Mouse (Mus musculus) G1E-ER4 (cell line): ENCODE measurements around the gene Synj2. TPM values are rescaled to one million over a fixed set of nuclear protein-coding genes. Genes with fewer than 3 reads are reported as not detected.

Source experiments
- GATA1 ChIP-seq: IDR thresholded peaks from one replicate; pipeline ENCODE4 v1.8.0; 2012; ENCODE audit warnings: low read length, inconsistent platforms
- polyA plus RNA-seq: library from polyadenylated mRNA; stranded (reverse); fragments of >175 nt; gene quantifications from 2 replicates; pipeline ENCODE4 v1.2.3, GENCODE M21; 2012

Synj2 gene
- polyA plus RNA-seq, 1 experiment: not detected

DNA sequence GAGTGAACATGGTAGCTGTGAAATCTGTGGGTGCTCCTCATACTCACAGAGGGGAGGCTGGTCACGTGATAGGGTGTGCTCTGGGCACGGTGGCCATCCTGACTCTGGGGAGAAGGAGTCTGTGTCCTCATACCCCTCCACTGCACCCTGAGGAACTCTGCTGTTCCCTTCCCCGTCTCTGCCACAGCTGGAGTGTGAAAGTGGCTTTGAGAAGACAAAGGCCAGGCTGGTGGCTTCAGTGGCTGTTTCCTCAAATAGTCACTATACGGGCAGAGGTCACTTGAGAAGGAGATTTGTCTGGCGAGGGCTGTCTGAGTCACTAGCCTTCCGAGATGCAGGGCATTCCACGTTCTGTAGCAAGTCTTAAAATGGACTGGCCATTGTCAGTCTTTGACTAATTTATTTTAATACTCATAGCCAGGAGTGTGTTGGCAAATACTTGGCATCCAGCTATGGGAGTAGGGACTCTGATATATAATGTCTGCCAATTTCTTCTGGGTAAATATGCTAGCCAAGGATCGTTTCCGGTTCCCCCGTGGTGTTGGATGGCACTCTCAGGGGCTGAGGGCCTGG lies 37.5 kb downstream of the Synj2 start:
- no peak for TF ChIP-seq GATA1

DNA sequence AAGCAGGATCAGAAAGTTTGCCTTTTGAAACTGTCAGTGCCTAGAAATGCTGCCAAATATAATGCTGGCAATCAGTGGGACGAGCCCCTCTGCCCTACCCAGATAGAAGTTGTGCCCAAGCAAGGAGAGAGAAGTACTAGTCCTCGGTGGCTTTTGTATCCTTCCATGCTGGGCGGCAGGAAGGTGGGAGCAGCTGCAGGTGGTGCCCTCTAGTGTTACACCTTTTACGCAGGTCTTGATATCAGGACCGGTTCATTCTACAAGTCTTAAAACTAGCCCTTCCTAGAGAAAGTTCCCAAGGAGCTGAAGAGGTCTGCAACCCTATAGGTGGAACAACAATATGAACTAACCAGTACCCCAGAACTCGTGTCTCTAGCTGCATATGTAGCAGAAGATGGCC lies 39.8 kb downstream of the Synj2 start:
- TF ChIP-seq GATA1: no peak

DNA sequence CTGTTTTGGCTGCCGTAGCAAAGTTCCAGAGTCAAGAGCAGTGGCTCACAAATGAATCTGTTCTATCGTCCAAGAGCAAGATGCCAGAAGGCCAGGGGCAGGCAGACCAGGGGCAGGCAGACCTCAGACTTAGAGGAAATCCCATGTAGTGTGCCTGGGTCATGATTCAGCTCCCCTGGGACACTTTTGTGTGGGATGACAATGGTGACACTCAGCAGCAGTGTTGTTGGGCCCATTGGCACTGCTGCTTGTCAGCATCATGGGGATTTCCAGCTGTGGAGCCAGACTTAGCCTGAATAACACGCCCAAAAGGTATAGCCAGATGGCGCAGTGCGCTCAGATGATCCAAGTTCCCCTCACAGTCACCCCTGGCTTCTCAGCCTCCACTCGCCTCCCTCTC lies 42.1 kb downstream of the Synj2 start:
- TF ChIP-seq GATA1: no peak

DNA sequence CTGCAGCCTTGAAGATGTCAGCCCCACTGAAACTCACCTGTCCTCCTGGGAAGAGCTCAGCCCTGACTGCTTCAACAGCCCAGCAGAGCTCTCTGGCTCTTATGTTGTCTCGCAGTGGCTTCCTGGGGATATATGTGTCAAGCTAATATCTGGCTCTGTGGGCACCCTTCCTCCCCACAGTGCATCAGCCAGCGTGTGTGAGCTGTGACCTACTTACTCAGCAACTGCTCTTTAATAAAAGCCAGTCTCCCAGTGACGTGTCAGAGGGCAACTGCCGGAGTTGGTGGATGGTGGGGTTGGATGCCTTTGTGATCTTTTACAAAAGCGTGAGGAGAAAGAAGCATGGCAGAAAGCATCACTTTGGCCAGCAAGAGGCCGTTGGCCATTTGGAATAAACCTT lies 42.8 kb downstream of the Synj2 start:
- TF ChIP-seq GATA1: no peak

DNA sequence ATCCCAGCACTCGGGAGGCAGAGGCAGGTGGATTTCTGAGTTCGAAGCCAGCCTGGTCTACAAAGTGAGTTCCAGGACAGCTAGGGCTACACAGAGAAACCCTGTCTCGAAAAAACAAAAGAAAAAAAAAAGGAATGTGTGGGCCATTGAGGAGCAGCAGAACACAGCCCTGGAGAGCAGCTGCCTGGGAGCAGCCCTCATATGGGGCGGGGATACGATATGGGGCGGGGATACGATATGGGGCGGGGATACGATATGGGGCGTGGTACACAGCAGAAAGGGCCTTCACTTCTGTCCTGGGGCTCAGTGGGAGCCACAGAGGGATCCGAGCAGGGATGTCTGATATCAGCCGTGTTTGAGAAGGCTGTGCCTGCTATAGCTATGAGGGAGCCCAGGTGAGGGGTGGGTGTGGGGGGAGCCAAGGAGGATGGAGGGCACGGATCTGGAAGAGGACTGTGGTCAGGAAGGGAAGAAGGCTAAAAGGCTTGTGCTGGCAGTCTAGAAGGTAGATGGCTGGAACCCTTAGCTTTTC lies 43.7 kb downstream of the Synj2 start:
- TF ChIP-seq GATA1: no peak

DNA sequence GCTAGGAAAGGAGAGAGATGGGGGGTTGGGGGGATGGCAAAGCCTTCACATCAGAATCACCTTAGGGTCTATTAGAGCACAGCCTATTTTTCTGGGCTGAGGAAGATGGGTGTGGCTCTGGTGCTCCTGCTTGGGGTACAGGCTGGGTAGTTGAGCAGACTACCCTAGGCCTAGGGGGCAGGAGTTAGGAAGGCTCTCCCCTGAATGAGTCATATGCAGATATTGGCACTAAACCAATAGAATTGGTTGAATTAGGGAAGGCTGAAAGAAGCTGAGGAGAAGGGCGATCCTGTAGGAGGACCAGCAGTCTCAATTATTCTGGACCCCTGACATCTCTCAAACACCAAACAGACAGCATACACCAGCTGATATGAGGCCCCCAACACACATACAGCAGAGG lies 44.2 kb downstream of the Synj2 start:
- no peak for TF ChIP-seq GATA1

DNA sequence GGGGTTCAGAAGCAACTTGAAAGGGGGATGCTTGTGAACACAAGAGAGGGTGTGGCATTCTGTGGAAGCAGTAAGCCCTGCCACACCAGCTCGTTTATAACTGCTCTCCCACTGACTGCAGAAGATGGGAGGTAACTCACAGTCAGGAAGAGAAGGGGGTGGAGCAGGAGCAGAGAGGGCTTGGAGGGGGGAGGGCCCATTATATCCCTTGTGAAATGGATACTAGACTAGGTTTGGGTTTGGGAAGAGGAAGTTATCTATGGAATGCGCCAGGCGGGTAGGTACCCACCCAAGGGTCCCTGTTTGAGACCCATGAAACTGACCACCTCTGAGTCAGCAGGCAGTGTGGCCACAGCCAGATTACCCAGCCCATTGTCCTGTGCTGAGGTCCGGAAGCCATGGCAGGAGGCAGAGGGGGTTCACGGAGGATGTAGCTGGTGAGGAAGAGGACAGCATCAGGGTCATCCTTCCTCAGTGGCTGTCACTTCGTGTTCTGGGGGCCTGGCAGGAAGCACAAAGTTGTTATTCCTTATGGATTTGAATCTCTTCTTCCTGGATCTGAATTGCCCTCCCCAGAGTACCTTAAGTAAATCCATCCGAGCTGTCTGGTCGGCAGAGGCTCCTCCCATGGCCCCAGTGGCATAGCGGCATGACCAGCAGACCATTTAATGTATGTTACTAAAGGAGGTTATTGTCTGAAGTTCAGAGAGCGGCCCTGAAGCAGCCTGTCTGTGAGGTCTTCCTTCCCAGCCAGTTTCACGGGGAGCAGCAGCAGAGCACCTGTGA lies 46.4 kb downstream of the Synj2 start:
- no peak for TF ChIP-seq GATA1

DNA sequence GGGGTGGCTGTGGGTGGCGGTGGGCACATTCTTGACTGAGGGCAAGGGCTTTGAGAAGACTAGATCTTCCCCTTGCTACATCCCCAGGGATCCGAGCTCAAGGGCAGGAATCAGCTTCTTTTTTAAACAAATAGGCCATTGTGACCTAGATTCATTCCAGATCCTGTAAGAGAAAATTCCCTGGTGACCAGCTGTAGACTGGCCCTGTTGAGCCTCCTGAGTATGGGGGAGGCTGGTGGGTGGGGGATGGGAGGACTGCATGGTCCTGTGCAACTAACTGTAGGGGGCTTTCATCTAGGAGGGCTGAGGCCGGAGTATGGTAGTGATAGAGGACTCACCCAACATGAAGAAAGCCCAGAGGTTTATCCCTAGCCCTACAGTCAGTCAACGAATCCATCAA lies 47.0 kb downstream of the Synj2 start:
- TF ChIP-seq GATA1: no peak

DNA sequence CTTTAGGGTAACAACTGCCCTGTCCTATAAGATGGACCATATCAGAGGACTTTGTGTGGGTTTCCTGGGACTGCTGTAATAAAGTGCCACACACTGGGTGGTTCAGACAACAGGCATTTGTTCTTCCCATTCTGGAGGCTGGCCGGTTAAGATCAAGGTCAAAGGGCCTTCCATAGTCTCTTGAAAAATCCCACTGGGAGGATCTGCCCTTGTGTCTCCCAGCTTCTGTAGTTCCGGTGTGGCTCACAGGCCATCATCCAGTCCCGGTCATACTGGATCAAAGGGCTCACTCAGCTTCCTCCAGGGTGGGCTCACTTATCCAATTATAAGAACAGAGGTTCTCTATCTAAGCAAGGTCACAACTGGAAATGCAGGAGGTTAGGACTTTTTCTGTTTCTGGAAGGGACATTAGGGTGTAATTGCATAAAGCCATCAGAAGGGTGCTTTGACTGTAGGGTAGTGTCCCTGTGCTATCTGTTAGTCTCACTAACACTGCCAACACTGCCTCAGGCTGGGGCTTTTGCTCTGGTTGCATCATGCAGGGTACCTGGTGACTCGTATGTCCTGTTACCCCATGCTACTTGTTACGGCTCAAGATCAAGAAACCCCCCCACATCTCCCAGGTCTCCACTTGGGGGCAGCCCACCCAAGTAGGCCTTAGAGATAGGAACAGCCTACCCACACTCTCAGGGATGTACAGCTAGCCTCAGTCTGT lies 51.9 kb downstream of the Synj2 start:
- TF ChIP-seq GATA1: no peak

DNA sequence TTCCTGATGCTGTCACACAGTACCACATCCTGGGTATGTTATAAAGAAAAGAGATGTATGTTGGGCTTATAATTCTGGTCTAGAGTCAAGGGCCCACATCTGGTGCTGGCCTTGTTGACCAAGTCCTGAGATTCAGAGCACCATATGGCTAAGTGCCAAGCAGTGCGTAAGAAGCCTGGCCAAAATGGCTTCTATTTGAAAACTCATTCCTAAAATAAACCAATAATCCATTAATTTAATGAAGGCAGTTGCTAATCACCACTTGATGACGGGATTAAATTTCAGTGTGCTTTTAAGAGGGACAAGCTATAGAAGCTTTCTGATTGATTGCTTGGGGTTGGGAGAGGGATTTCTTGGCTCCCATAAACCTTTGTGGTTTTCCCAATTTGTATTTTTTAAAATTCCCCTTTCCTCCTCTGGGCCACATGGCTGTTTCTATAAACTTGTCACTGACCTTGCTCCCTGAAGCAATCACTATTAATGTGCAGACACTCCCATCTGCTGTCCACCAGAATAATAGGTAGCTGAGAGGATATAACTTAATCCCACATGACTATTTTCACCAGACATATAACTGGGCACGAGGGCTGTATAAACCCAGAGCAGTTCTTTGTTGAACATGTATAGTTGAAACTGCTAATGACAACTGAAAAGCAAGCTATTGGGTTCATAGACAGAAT lies 52.6 kb downstream of the Synj2 start:
- no peak for TF ChIP-seq GATA1

DNA sequence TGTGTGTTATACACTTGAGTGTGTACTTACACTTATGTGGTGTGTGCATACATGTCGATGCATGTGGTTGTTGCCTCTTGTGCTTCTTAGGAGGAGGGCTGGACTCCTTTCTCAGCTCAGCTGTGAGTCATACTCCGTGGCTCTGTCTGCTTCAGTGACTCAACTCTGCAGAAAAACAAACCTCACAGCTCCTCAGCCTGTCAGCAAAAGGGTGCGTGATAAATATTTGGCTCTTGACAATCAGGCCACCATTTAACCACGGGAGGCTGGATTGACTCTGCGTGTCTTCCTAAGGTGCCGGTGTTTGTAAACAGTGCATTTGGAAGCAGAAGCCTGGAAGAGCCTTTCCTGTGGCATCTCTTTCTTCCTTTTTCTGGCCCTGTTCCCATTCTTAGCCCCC lies 53.5 kb downstream of the Synj2 start:
- TF ChIP-seq GATA1: no peak

DNA sequence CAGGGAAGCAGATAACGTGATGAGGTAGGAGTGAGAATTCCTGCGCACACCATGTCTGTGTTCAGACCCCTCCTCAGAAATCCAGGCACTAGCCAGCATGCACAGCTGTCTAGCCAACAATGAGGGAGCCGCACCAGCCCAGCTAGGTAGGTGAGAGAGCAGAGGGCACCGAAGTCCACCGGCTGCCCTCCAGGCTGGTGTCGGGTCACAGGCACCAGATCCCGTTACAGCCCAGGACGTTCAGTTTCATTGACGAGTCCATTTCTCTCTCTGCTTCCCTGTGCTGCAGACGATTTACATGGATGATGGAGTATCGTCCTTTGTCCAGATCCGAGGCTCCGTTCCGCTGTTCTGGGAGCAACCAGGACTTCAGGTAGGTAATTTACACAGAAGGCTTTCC lies 55.5 kb downstream of the Synj2 start:
- no peak for TF ChIP-seq GATA1

DNA sequence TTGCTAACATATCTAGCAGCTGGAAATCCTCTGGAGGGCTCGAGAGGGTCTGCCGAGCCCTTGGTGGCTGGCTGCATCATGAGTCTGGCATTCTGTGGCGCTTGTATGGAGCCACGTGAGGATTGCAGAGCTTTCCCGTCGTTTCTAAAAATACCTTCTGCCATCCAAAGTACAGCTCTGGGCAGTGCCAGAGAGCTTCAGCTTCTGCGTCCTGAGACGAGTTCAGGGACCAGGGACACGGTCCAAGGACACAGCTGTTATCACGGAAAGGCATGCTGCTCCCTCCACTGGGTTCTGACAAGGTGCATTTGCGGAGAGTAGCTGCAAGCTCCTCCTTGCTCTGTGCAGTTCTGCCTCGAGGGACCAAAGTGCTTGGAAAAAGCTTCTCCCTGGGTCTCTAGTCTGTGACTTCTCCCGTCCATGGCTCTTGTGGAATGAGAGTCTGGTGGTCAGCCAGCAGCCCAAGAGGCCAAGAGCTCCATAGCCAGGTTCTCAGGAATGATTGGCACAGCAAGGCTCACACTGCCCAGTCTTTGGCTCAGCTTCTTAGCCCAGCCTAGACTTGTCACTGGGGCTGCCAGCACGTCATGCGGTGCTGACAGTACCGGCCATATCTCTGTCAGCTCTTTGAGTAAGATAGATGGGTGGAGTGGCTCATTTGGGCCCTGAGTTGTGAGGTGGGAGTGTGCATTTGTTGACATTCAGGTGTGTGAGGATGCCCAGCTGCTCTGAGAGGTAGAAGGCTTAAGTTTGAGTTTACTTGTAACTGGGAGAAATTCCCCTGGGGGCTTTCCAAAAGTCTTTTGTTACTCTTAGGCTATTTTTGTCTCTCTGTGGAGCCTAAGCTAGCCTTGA lies 56.5 kb downstream of the Synj2 start:
- no peak for TF ChIP-seq GATA1

DNA sequence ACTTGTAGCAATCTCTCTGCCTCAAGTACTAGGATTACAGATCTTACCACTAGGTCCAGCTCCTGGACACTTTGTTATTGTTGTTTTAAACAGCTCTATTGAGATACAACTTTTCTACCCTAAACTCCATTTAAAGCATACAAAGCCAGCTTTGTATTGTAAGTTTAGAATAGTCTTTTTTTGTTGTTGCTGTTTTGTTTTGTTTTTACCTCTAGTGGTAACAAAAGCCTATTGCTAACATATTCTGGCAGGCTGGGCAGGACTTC lies 57.1 kb downstream of the Synj2 start:
- TF ChIP-seq GATA1: no peak

DNA sequence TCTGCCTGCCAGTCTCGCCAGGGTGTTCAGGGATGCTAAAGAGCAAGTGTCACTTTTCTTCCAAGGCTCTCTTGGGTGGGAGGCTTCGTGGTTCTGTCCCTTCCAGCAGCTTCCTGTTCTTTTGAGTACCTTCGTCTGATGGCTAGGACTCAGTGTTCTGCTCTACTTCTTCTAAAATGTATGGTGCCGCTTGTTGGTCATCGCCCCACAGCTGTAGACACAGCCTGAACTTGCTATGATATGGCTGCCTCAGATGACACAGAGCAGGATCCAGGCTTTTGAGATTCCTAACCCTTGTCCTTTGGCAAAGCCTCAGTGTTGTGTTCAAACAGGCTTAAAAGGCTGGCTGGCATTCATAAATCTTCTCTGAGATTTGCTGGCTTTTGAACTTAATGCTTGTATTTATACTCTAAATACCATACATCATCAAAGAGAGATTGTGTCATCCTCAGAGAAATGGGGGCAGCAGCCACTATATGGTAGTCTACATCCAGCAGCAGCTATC lies 58.0 kb downstream of the Synj2 start:
- TF ChIP-seq GATA1: no peak

DNA sequence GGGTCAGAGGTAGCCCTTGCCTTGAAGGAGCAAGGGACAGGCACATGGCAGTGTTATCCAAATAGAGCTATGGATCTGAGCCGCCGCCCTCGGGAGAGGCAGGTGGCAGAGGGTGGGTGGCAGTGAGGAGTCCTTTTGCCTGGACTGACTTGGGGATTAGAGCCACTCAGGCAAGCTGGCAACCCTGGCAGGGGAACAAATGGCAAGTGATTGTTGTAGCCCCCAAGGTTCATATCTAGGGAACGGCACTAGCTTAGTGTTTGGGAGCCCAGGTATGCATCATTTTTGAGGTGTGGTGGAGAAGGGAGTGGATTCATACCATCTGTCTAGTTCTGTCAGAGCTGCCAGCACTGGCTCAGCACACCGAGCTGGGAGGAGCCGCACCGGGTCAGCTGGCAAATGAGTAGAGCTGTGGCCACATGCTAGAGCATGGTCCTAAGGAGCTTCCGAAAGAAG lies 59.8 kb downstream of the Synj2 start:
- TF ChIP-seq GATA1: no peak
